ENCODE assay signal across 7 mouse cellular contexts in genomic region chr12:54697003-54697597, GRCm38 (mm10). TPM values are rescaled to one million over a fixed set of nuclear protein-coding genes. Genes with fewer than 3 reads are reported as not detected.
A peak's percentile ranks its signal among the peaks of the same experiment; 100 is the strongest.
DNase-seq lines count a peak whose midpoint lies in the region; ATAC-seq and TF ChIP-seq lines count a peak whose summit lies in the region.

No protein-coding gene starts in this region.

- WGBS in lung, embryonic 15.5 days = 4% methylated on average over 7 of the region's 7 CpGs
- WGBS in lung, adult 2 months = 3% methylated on average over 7 of the region's 7 CpGs
- 5% methylated on average over 7 of the region's 7 CpGs for WGBS in heart, postnatal 0 days
- 6% methylated on average over 7 of the region's 7 CpGs for WGBS in limb, embryonic 15.5 days

- H3K4me1 ChIP-seq in lung, embryonic 15.5 days = peaks cover 7% of the 10 kb centered on the region; the same call in 1 of the 2 replicates
- no peaks in the 10 kb centered on the region for H3K4me1 ChIP-seq in lung, adult 2 months (ENCODE audit: control insufficient read depth, insufficient read depth, low read length)
- 0 out of 2 replicates have a peak, but pooled peaks cover 4% of the 10 kb centered on the region for H3K4me1 ChIP-seq in heart, postnatal 0 days (ENCODE audit: control insufficient read depth, insufficient read depth)
- H3K4me1 ChIP-seq in limb, embryonic 15.5 days = peaks cover 3% of the 10 kb centered on the region; the same call in 1 of the 2 replicates

- H3K36me3 ChIP-seq in lung, embryonic 15.5 days = peaks cover 1% of the 10 kb centered on the region; the same call in 1 of the 2 replicates
- peaks cover 6% of the 10 kb centered on the region for H3K36me3 ChIP-seq in heart, postnatal 0 days (replicated peaks; ENCODE audit: control insufficient read depth, insufficient read depth, low read length)
- peaks cover 5% of the 10 kb centered on the region; the same call in 1 of the 2 replicates for H3K36me3 ChIP-seq in limb, embryonic 15.5 days

- H3K9me3 ChIP-seq in lung, embryonic 15.5 days = no peaks in the 10 kb centered on the region
- no peaks in the 10 kb centered on the region for H3K9me3 ChIP-seq in heart, postnatal 0 days (replicated peaks; ENCODE audit: control insufficient read depth, low read length)
- H3K9me3 ChIP-seq in limb, embryonic 15.5 days = no peaks in the 10 kb centered on the region

- H3K4me3 ChIP-seq in lung, embryonic 15.5 days = no peak overlapping the region
- no peak overlapping the region for H3K4me3 ChIP-seq in lung, adult 2 months (replicated peaks; ENCODE audit: extremely low read depth, low read depth, low read length)
- no peak overlapping the region for H3K4me3 ChIP-seq in heart, postnatal 0 days (ENCODE audit: low read depth, low read length)
- H3K4me3 ChIP-seq in limb, embryonic 15.5 days = no peak overlapping the region

- TF ChIP-seq EP300 in heart, postnatal 0 days (IDR thresholded peaks at IDR 0.05; ENCODE audit: low read depth) = no peak; the same call in 1 of the 2 replicates

- H3K27ac ChIP-seq in lung, embryonic 15.5 days = peak overlapping the region; percentile 38
- peak overlapping the region; percentile 12; the same call in 1 of the 2 replicates for H3K27ac ChIP-seq in heart, postnatal 0 days (ENCODE audit: low read depth)
- peak overlapping the region; percentile 55 for H3K27ac ChIP-seq in limb, embryonic 15.5 days

- H3K27me3 ChIP-seq in lung, embryonic 15.5 days = no peaks in the 10 kb centered on the region
- H3K27me3 ChIP-seq in heart, postnatal 0 days (ENCODE audit: control insufficient read depth, insufficient read depth, low read length) = no peaks in the 10 kb centered on the region
- H3K27me3 ChIP-seq in limb, embryonic 15.5 days = no peaks in the 10 kb centered on the region

- ATAC-seq in lung, embryonic 15.5 days (ENCODE audit: borderline replicate concordance, extremely low read depth, low FRiP score, low TSS enrichment) = no peak
- peak; percentile 25; the same call in 1 of the 2 replicates for ATAC-seq in heart, postnatal 0 days (ENCODE audit: insufficient read depth, low read depth)
- ATAC-seq in limb, embryonic 15.5 days (ENCODE audit: insufficient number of reproducible peaks, low FRiP score, low TSS enrichment, low read depth) = peak; percentile 66; the same call in 1 of the 2 replicates
- no peak for ATAC-seq in erythroblast, adult 5-6 weeks (replicated peaks; ENCODE audit: low FRiP score, poor library complexity, severe bottlenecking)

- H3K4me2 ChIP-seq in lung, embryonic 15.5 days = no peak overlapping the region
- no peak overlapping the region for H3K4me2 ChIP-seq in heart, postnatal 0 days (ENCODE audit: low read depth, low read length)
- H3K4me2 ChIP-seq in limb, embryonic 15.5 days = no peak overlapping the region

- no peak overlapping the region for H3K9ac ChIP-seq in lung, embryonic 15.5 days
- no peak overlapping the region for H3K9ac ChIP-seq in heart, postnatal 0 days (replicated peaks; ENCODE audit: low read depth, low read length)
- H3K9ac ChIP-seq in limb, embryonic 15.5 days = no peak overlapping the region

- TF ChIP-seq CTCF in lung, adult 2 months (IDR thresholded peaks at IDR 0.05; ENCODE audit: insufficient read depth, low read length) = no peak
- TF ChIP-seq CTCF in heart, postnatal 0 days (IDR thresholded peaks at IDR 0.05; ENCODE audit: low read depth) = peak; percentile 10; the same call in 1 of the 2 replicates

- TF ChIP-seq POLR2A in lung, adult 2 months (IDR thresholded peaks at IDR 0.05; ENCODE audit: borderline replicate concordance, extremely low read depth, low read depth, low read length) = no peak

- DNase-seq in lung, adult 2 months = no peak
- peak; percentile 70 for DNase-seq in c-Kit-positive CD71-positive TER-119-positive erythroid progenitor cells, embryonic 14.5 days (ENCODE audit: low spot score)
- DNase-seq in heart, postnatal 0 days (ENCODE audit: low spot score) = peak; percentile 27
- peak; percentile 41 to 49 for DNase-seq in natural killer cell, adult 2 months (ENCODE audit: low spot score in 2 of 2)

RNA-seq across cellular contexts. Expression of gene Eapp, which starts 1.4 kb away (rescaled TPM):
- polyA plus RNA-seq in lung, embryonic 15.5 days (2015; fragmentation: Nextera tagmentation; extraction: Ambion mirVana) = 54.9 and 57.5 TPM in 2 replicates
- polyA plus RNA-seq in lung, adult 2 months (2012; rRNA removed) = 9.5 and 10.2 TPM in 2 replicates
- 4.4 and 16.7 TPM in 2 replicates for total RNA-seq in heart, postnatal 0 days (2014; rRNA removed; ENCODE audit: low replicate concordance)
- polyA plus RNA-seq in heart, postnatal 0 days (2015; fragmentation: Nextera tagmentation; extraction: Ambion mirVana) = 61.4 and 61.6 TPM in 2 replicates
- 69.2 and 69.4 TPM in 2 replicates for polyA plus RNA-seq in limb, embryonic 15.5 days (2015; fragmentation: Nextera tagmentation; extraction: Ambion mirVana)
- total RNA-seq in erythroblast, adult 5-6 weeks (2015; ENCODE audit: low replicate concordance) = 13.6 and 16.1 TPM in 2 replicates
- total RNA-seq in erythroblast, adult 5-6 weeks (2017; ENCODE audit: low replicate concordance) = 34.8 and 40.4 TPM in 2 replicates

RNA-seq across cellular contexts. Expression of gene Sptssa, which starts 40.7 kb away (rescaled TPM):
- 192 and 200 TPM in 2 replicates for polyA plus RNA-seq in lung, embryonic 15.5 days (2015; fragmentation: Nextera tagmentation; extraction: Ambion mirVana)
- polyA plus RNA-seq in lung, adult 2 months (2012; rRNA removed) = 67.1 and 82.2 TPM in 2 replicates
- 42.4 and 59.6 TPM in 2 replicates for total RNA-seq in heart, postnatal 0 days (2014; rRNA removed; ENCODE audit: low replicate concordance)
- polyA plus RNA-seq in heart, postnatal 0 days (2015; fragmentation: Nextera tagmentation; extraction: Ambion mirVana) = 150 and 160 TPM in 2 replicates
- polyA plus RNA-seq in limb, embryonic 15.5 days (2015; fragmentation: Nextera tagmentation; extraction: Ambion mirVana) = 237 and 244 TPM in 2 replicates
- 42.0 and 44.8 TPM in 2 replicates for total RNA-seq in erythroblast, adult 5-6 weeks (2015; ENCODE audit: low replicate concordance)
- 23.0 and 27.3 TPM in 2 replicates for total RNA-seq in erythroblast, adult 5-6 weeks (2017; ENCODE audit: low replicate concordance)

Comparison
In these comparisons a context has a peak if more than half of its experiments do, and no peak if none do; other contexts are left out.
1. ATAC-seq: peak in heart, postnatal 0 days (single experiment) and limb, embryonic 15.5 days (single experiment); none in lung, embryonic 15.5 days (single experiment) and erythroblast, adult 5-6 weeks (single experiment).
2. Peak in every context shown above with its lines, with median percentiles within 50 percentile points of each other: H3K27ac ChIP-seq.